Mouse (Mus musculus) fibroblast of lung, adult 2 months (primary cell): ENCODE data around the gene Hist2h3c1.
"Not testable (repeated sequence)": the region's sequence is repeated elsewhere in the genome, so short reads cannot be mapped to it uniquely, and the experiment has no call there.

ENCODE experiments used
- DNase-seq: peaks from one replicate; pipeline ENCODE4 v3.0.0-alpha.2; 2011; ENCODE audit warnings: low read depth

Hist2h3c1 gene

GRCm38 (mm10) chr3:96246427-96246856 is at the start of gene Hist2h3c1:
Gene Hist2h3c1 (plus strand): TSS chr3:96246685.
- not testable (repeated sequence) for DNase-seq

DNA sequence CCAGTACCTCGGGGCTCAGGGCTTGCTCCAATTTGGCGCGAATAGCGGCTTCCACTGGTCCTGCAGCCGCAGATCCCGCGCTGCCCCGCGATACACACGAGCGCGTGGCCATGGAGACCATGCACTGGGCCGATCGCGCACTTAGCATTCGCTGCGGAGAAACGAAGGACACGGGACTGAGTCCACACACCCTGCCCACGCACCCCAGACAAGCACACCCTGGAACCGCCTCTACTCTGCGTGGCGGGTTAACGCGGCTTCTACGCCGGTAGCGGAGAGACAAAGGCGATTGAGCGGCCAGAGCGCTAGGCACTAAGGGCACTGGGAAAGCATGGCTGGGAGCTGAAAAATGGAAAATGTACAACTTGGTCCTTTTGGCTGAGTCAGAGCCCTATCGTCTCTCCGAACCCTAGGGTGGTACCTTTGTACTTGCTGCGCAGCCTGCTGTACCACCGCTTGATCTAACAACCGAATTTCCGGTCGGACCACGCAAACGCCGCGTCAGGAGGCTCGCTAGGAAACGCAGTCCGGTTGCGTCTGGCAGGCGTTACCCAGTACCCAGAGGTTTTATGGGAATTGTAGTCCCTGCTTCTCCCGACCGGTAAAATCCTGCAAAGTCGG is 49.2 kb upstream of the Hist2h3c1 start:
- DNase-seq, result peak; percentile 75

DNA sequence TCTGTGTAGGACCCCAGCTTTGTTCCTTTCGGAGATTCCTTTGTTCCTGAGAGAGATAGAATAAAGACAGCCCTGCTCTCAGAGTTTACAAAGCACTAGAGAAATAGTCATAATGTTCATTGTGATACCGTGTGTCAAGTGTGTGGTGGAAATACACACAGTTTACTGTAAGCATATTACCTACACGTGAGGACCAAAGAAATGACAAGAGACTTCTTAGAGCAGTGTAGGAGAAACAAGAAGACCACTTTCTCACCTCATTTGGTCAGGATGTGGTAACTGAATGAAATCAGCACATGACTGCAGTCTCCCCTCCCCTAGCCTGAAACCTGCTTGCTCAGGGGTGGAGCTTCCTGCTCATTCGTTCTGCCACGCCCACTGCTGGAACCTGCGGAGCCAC is 48.3 kb upstream of the Hist2h3c1 start:
- no peak for DNase-seq

DNA sequence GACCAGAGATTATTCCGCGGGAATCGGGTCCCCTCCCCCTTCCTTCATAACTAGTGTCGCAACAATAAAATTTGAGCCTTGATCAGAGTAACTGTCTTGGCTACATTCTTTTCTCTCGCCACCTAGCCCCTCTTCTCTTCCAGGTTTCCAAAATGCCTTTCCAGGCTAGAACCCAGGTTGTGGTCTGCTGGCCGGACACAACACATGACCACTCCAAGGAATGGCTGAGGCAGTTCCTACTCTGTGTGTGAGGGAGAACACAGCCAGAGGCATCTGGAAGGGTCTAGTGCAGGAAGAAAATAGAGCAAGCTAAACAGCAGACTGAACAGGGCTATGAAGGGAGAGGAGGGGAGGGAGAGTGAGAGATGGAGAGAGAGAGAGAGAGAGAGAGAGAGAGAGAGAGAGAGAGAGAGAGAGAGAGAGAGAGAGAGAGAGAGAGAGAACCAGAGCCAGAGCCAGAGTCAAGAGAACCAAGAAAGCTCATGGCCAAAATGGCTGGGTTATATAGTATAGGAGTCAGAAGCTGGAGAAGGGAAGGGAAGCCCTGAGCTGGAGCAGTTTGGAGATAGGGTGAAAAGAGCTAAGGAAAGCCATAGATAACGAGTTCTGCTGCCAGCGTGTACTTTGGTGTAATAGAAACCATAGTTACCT is 47.8 kb upstream of the Hist2h3c1 start:
- not testable (repeated sequence) for DNase-seq

- no peak for DNase-seq
These were observed 46.8 kb upstream of the Hist2h3c1 start for GRCm38 (mm10) chr3:96199731-96200130.

GRCm38 (mm10) chr3:96207819-96208218 is 38.7 kb upstream of the Hist2h3c1 start:
- DNase-seq, result no peak

DNA sequence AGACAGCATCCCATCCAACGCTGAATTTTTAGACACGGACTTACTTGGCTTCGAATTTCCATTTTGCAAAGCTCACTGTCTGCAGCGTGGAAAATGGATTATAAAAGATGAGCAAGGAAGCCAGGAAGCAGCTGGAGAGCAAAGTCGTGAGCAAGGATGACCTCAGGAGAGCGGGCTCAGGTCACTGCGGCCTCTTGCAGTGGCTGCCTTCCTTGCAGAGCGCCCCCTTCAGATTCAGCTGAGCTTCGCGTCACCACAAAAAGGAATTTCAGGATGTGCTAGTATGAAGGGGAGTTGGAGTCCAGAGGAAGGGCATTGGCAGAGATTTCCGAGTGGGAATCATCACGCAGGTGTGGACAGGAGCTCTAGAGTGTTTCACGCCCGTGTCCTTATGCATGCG is 37.2 kb upstream of the Hist2h3c1 start:
- DNase-seq, result no peak

- DNase-seq, result no peak
These were observed 27.3 kb upstream of the Hist2h3c1 start for GRCm38 (mm10) chr3:96219191-96219641.

GRCm38 (mm10) chr3:96219661-96220130 is 26.8 kb upstream of the Hist2h3c1 start, which contains the start of the genes Bola1 and Hist2h2ab:
Gene Bola1 (minus strand): TSS chr3:96219709.
Gene Hist2h2ab (plus strand): TSS chr3:96219865.
- peak; percentile 74 for DNase-seq

DNA sequence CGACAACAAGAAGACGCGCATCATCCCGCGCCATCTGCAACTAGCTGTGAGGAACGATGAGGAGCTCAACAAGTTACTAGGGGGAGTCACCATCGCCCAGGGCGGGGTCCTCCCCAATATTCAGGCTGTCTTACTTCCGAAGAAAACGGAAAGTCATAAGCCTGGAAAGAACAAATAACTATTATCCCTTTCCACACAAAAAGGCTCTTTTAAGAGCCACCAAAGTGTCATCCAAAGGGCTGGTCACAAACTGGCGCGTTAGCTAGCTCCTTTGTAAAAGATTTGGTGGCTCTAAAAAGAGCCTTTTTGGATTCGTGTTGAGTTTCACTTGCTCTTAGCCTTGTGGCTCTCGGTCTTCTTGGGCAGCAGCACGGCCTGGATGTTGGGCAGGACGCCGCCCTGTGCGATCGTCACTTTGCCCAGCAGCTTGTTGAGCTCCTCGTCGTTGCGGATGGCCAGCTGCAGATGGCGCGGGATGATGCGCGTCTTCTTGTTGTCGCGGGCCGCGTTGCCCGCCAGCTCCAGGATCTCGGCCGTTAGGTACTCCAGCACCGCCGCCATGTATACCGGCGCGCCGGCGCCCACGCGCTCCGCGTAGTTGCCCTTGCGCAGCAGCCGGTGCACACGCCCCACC is 26.2 kb upstream of the Hist2h3c1 start:
- DNase-seq, result not testable (repeated sequence)

GRCm38 (mm10) chr3:96220765-96221639 is 25.5 kb upstream of the Hist2h3c1 start, which contains the start of the genes Hist2h2ac and Hist2h2be:
Gene Hist2h2ac (minus strand): TSS chr3:96220880.
Gene Hist2h2be (plus strand): TSS chr3:96221119.
- peak; percentile 85 for DNase-seq

DNA sequence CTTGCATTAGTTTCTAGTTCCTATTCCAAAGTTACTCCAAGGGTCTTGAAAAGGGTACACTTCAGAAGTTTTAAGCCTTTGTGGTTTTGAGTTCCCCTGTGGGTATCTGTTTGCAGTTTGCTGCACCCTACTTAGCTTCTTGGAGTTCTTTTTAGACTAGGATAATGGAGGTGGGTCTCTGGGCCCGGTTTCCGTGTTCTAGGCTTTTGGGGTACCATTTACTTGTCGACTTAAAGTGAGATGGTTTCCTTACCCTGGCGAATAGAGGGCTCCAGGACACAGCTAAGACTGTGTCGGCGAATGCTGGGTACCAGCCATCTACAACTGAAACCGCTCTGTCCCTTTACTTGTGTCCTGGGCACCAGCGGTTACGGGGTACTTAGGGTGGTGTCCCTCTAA is 24.8 kb upstream of the Hist2h3c1 start:
- DNase-seq, result no peak

- no peak for DNase-seq
These were observed 23.7 kb upstream of the Hist2h3c1 start for GRCm38 (mm10) chr3:96222774-96223173.

- no peak for DNase-seq
These were observed 21.1 kb upstream of the Hist2h3c1 start for GRCm38 (mm10) chr3:96225421-96225820.

GRCm38 (mm10) chr3:96226695-96227648 is 19.5 kb upstream of the Hist2h3c1 start:
- DNase-seq, result peak; percentile 23

- no peak for DNase-seq
These were observed 17.7 kb upstream of the Hist2h3c1 start for GRCm38 (mm10) chr3:96228828-96229227.

DNA sequence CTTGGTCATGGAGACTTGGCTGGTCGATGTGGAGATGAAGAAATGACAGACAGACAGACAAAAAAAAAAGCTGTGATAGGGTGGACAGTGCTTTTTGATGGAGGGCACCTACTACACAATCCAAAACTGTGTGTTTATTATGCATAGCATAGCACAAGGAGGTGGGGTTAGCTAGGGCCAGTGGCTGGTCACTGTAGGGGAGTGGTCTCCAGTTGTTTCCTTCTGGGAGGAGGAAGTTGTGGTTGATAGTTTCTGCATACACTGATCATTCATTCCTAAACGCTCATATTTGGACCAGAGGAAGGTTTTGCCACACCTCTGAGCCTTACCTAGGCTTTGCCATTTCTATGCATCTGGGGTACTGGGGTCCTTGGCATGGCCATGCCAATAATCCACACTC is 16.1 kb upstream of the Hist2h3c1 start:
- DNase-seq, result no peak

GRCm38 (mm10) chr3:96230910-96231757 is 15.4 kb upstream of the Hist2h3c1 start:
- no peak for DNase-seq

- no peak for DNase-seq
These were observed 14.7 kb upstream of the Hist2h3c1 start for GRCm38 (mm10) chr3:96231758-96232120.

DNA sequence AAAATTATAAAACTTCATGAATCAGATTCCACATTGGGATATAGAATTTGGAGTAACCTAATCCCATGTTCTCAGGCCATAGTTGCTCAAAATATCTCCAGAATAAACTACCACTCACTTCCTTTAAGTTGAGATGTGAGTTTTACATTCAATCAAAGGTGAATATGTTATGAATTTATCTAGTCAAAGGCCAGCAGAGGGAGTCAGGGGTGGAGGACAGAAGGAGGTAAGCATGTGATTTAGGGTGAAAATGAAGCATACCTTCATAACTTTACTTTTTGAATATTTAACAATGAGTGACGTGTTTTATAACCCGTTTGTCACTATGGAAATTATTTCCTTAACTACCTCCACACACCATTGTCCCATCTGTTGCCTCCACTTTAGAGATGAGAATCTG is 11.6 kb upstream of the Hist2h3c1 start:
- no peak for DNase-seq
